Mouse (Mus musculus) embryonic fibroblast, embryonic 13.5 days (primary cell): ENCODE measurements around the gene Naif1. TPM values are rescaled to one million over a fixed set of nuclear protein-coding genes. Genes with fewer than 3 reads are reported as not detected.

ENCODE experiments used
- H3K27ac ChIP-seq: 2 replicates; pipeline ENCODE4 v1.5.1; 2012; ENCODE audit warnings: low read length, control low read depth, inconsistent platforms; ENCODE audit not compliant: insufficient read depth
- H3K4me1 ChIP-seq: 2 replicates; pipeline ENCODE4 v1.6.1; 2011; ENCODE audit warnings: low read length; ENCODE audit not compliant: control insufficient read depth, insufficient read depth
- H3K4me3 ChIP-seq: 2 replicates; pipeline ENCODE4 v1.5.1; 2011; ENCODE audit warnings: mild to moderate bottlenecking, control low read depth, low read length; ENCODE audit not compliant: insufficient read depth
- CTCF ChIP-seq: IDR thresholded peaks from 2 replicates; pipeline ENCODE4 v1.5.1; 2011; ENCODE audit warnings: mild to moderate bottlenecking, control low read depth, low read length, moderate library complexity, borderline replicate concordance; ENCODE audit not compliant: insufficient read depth
- POLR2A ChIP-seq: IDR thresholded peaks from 2 replicates; pipeline ENCODE4 v1.6.1; 2011; ENCODE audit warnings: low read depth, mild to moderate bottlenecking, control low read depth, low read length, moderate library complexity
- polyA plus RNA-seq: library from polyadenylated mRNA; stranded (reverse); fragments of >200 nt; gene quantifications from 2 replicates; pipeline ENCODE4 v1.2.4, GENCODE M21; 2011; ENCODE audit warnings: low read depth; ENCODE audit not compliant: missing spikeins, insufficient read length

The Naif1 gene
- polyA plus RNA-seq, 1 experiment, result 3.8 TPM

- Histone ChIP-seq H3K4me3 (no peak overlapping the region), H3K4me1 (peaks cover 21% of the 10 kb centered on the region), H3K27ac (no peak overlapping the region)
- TF ChIP-seq POLR2A, result no peak
- no peak for TF ChIP-seq CTCF
Observed at GRCm38 (mm10) chr2:32426141-32426540, 24.1 kb upstream of the Naif1 start.

DNA sequence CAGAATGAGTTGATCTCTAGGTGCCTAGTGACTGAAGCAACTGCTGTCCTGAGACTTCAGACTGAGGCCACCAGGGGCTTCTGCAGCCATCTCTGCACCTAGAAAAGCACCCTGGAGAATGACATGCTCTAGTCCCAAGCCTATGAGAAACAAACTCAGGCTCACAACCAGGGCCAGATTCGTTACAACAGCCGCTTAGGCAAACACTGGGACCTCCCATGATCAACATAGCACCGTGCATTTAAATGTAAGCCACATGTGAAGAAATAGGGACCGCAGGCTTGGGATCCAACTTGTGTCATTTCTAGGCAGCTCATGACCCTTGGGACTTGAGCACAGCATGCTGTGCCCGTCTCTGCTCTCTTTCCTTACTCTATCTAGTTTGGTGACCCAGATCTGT, 22.5 kb upstream of the Naif1 start:
- TF ChIP-seq CTCF (no peak), POLR2A (no peak)
- H3K4me1 ChIP-seq, result peaks cover 18% of the 10 kb centered on the region; the same call in 1 of the 2 replicates
- no peak overlapping the region for H3K27ac ChIP-seq
- H3K4me3 ChIP-seq, result no peak overlapping the region

- peaks cover 13% of the 10 kb centered on the region; the same call in 1 of the 2 replicates for H3K4me1 ChIP-seq
- H3K4me3 ChIP-seq, result no peak overlapping the region
- TF ChIP-seq CTCF, result no peak
- no peak for TF ChIP-seq POLR2A
- no peak overlapping the region for H3K27ac ChIP-seq
Observed at GRCm38 (mm10) chr2:32428262-32428722, 22.0 kb upstream of the Naif1 start.

DNA sequence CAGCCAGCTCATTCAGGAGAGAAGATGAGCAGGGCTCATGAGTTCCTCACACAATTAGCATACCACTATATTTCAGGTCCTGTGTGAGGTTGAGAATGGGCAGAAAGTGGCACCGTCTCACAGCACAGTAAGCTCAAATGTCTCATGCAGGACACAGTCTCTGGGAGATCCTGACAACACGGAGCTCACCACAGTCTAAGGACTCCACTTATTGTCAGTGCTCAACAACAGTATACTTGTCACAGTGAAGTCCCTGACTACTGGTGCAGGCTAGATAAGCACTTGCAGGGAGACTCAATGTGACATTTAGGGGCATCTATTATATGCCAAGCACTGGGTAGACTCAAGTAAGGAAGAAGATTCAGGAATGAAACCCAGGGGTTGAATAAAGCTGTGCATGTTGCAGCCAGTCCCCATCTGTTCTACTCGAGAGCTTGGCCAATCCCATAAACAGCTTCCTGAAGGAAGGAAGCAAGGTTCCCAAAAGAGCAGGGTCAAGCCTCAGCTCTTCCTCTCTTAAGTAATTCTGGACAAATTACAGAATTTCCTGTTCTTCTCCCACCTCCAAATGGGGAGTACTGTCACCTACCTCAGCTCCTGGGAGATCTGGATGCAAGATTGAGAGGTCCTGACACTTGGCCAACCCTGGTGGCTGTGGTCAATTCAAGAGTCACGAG, 20.9 kb upstream of the Naif1 start:
- Histone ChIP-seq H3K27ac (no peak overlapping the region), H3K4me3 (no peak overlapping the region), H3K4me1 (peaks cover 12% of the 10 kb centered on the region; the same call in 1 of the 2 replicates)
- no peak for TF ChIP-seq CTCF

GRCm38 (mm10) chr2:32430701-32431676, 19.3 kb upstream of the Naif1 start:
- TF ChIP-seq CTCF (no peak), POLR2A (peak; percentile 66)
- peak overlapping the region; percentile 42; the same call in 1 of the 2 replicates for H3K27ac ChIP-seq
- peaks cover 7% of the 10 kb centered on the region for H3K4me1 ChIP-seq
- H3K4me3 ChIP-seq, result peak overlapping the region; percentile 39

DNA sequence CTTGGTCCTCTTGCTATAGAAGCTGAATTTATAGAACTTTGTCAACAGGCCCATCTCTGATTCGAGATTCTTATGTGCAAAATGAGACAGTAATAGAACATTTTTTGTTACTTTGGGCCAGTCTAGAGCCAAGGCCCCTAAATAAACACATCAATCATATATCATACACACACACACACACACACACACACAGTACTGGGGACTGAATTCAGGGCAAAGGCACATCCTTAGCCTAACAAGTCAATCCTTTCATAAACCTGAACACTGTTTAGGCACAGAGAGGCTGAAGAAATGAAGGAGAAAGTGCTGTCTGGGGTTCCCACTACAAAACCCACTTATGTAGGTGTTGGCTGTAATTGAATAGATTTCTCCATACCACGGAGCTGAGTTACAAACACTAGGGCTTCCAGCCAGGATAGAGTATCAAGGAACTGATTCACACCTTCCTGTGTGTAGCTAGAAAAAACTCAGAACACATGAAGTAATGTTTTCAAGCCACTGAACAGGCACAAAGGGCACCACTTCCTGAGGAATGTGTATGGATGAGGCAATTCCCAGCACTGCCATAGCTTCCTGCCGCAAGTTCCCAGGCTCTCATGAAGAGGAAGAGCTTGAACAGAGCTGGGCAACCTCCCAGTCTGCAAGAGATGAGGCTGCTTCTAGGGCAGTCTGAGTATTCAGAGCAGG, 13.4 kb upstream of the Naif1 start:
- H3K4me3 ChIP-seq, result no peak overlapping the region
- TF ChIP-seq POLR2A, result no peak
- no peak for TF ChIP-seq CTCF
- H3K27ac ChIP-seq, result peak overlapping the region; percentile 77
- H3K4me1 ChIP-seq, result peaks cover 13% of the 10 kb centered on the region

- Histone ChIP-seq H3K27ac (peak overlapping the region; percentile 77), H3K4me1 (peaks cover 13% of the 10 kb centered on the region), H3K4me3 (no peak overlapping the region)
- TF ChIP-seq POLR2A, result no peak
- TF ChIP-seq CTCF, result no peak
Observed at GRCm38 (mm10) chr2:32437612-32438166, 12.6 kb upstream of the Naif1 start.

GRCm38 (mm10) chr2:32438733-32439132, 11.5 kb upstream of the Naif1 start:
- TF ChIP-seq POLR2A (no peak), CTCF (no peak)
- no peak overlapping the region for H3K27ac ChIP-seq
- H3K4me1 ChIP-seq, result peaks cover 13% of the 10 kb centered on the region
- no peak overlapping the region for H3K4me3 ChIP-seq

DNA sequence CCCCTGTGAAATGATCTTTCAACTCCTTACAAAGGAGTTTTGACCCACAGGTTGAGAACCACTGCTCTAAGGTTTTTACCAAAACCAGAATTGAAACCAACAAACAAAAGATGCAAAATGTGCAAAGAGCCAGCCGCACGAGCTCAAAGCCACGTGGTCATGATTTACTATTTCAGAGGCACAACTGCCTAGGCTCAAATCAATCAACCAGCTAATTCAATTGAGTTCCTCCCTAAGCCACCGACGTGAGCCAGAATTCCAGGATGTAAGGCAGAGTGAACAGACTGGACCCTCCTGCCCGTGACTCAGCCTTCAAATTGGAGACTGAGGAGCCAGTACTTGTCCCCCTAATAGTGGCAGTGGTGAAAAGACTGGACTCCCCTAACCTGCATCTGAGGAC, 11.1 kb upstream of the Naif1 start:
- TF ChIP-seq POLR2A, result no peak
- no peak for TF ChIP-seq CTCF
- no peak overlapping the region for H3K27ac ChIP-seq

More for the DNA sequence above, 11.1 kb upstream of the Naif1 start:
- Histone ChIP-seq H3K4me1 (peaks cover 13% of the 10 kb centered on the region), H3K4me3 (no peak overlapping the region)
